In the genomic region with DNA sequence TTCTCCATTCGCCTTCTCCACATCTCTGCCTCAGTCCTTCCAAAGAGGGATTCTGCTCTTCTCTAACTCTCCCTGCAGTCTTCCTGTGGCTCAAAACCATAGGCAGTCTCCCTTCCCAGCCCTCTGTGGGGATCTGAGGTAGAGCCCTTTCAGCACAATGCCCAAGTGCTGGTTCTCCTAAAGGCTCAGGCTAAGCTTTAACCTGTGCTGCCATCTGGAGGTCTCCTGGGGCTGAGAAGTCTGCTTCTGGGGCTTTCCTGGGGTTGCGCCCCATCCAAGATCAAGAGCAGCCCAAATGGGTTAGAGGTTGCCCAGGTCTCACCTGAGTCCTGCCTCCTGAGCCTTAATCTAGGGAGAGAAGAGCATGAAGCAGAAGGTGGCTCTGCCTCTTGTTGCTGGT, we compare ENCODE assay signal across 8 mouse cellular contexts. TPM values are rescaled to one million over a fixed set of nuclear protein-coding genes. Genes with fewer than 3 reads are reported as not detected.
DNase-seq lines count a peak whose midpoint lies in the region; ATAC-seq and TF ChIP-seq lines count a peak whose summit lies in the region.

No protein-coding gene starts in this region.

- H3K4me1 ChIP-seq in kidney, adult 2 months (ENCODE audit: control insufficient read depth, insufficient read depth, low read length): no peaks in the 10 kb centered on the region

- no peak for TF ChIP-seq POLR2A in kidney, adult 2 months (IDR thresholded peaks at IDR 0.05; ENCODE audit: low read depth, low read length)

- no peaks in the 10 kb centered on the region for H3K36me3 ChIP-seq in kidney, adult 2 months (ENCODE audit: control insufficient read depth, insufficient read depth, low read length)

- peak; percentile 60 for TF ChIP-seq CTCF in kidney, adult 2 months (conservative IDR thresholded peaks at IDR 0.05; ENCODE audit: insufficient read depth, insufficient read length, low read depth, low read length)

- 88% methylated on average over 2 of the region's 2 CpGs for WGBS in kidney, adult 2 months

- intact Hi-C loops in heart, postnatal 10 days (cut with DNase I): loop anchor here (1.0 to 5.0 kb wide), 3 partner anchors 64 to 164 kb away; no protein-coding TSS in a partner anchor

- peak; percentile 46 for DNase-seq in kidney, adult 2 months
- DNase-seq in kidney, adult 11 months: no peak
- DNase-seq in B cell, adult 2 months: peak; percentile 42 to 55
- peak; percentile 70 for DNase-seq in NIH3T3 (ENCODE audit: low read depth)
- DNase-seq in heart, postnatal 10 days: peak; percentile 45 to 60
- DNase-seq in right cerebral cortex, postnatal 25 days: no peak
- no peak for DNase-seq in natural killer cell, adult 2 months (ENCODE audit: low spot score in 2 of 2)

- H3K27ac ChIP-seq in kidney, adult 2 months (ENCODE audit: insufficient read depth, low read depth, low read length): no peak overlapping the region

- H3K4me3 ChIP-seq in kidney, adult 2 months (ENCODE audit: insufficient read depth, low read depth, low read length): no peak overlapping the region

- no peaks in the 10 kb centered on the region for H3K27me3 ChIP-seq in kidney, adult 2 months (replicated peaks; ENCODE audit: control insufficient read depth, insufficient read depth, low read length)

- ATAC-seq in megakaryocyte, adult 5-6 weeks (ENCODE audit: poor library complexity, severe bottlenecking): peak; percentile 62; the same call in 1 of the 2 replicates

RNA-seq across cellular contexts. Expression of gene Tgfbi, which starts 32.4 kb away (rescaled TPM):
- 18.8 and 20.8 TPM in 2 replicates for polyA plus RNA-seq in kidney, adult 2 months (2012; rRNA removed)
- 10 to 100 TPM; 18.6 to 21.2 TPM for total RNA-seq in heart, postnatal 10 days (2021)
- total RNA-seq in megakaryocyte, adult 5-6 weeks (2015): 321 and 326 TPM in 2 replicates
- total RNA-seq in megakaryocyte, adult 5-6 weeks (2017): 505 and 532 TPM in 2 replicates

Comparison
In these comparisons a context has a peak if more than half of its experiments do, and no peak if none do; other contexts are left out.
1. DNase-seq: peak in kidney, adult 2 months (single experiment), B cell, adult 2 months (2 of 2), NIH3T3 (single experiment) and heart, postnatal 10 days (2 of 2); none in kidney, adult 11 months (single experiment), right cerebral cortex, postnatal 25 days (single experiment) and natural killer cell, adult 2 months (0 of 2).
2. RNA of gene Tgfbi, which starts 32.4 kb away (total RNA-seq): 321 to 532 TPM in megakaryocyte, adult 5-6 weeks; 18.6 to 21.2 TPM in heart, postnatal 10 days; every median in the first group is over 10 times any median in the second.